Mouse (Mus musculus): ENCODE measurements around the gene Ccl24.

The Ccl24 gene

GRCm38 (mm10) chr5:135544865-135545797 lies 27.7 kb downstream of the Ccl24 start, which contains the start of gene Hip1:
Hip1 (minus strand) TSS chr5:135545120.
- DNase-seq (ENCODE audit: low spot score), result peak; percentile 92

- DNase-seq (ENCODE audit: low spot score), result no peak
These were observed 28.8 kb downstream of the Ccl24 start for GRCm38 (mm10) chr5:135544032-135544558.

- DNase-seq (ENCODE audit: low spot score), result no peak
These were observed 35.0 kb downstream of the Ccl24 start for GRCm38 (mm10) chr5:135537794-135538214.

GRCm38 (mm10) chr5:135537326-135537725 lies 35.5 kb downstream of the Ccl24 start:
- no peak for DNase-seq (ENCODE audit: low spot score)

GRCm38 (mm10) chr5:135535867-135536266 lies 37.0 kb downstream of the Ccl24 start:
- DNase-seq (ENCODE audit: low spot score), result no peak

GRCm38 (mm10) chr5:135533431-135533830 lies 39.4 kb downstream of the Ccl24 start:
- DNase-seq (ENCODE audit: low spot score), result peak; percentile 27

- DNase-seq (ENCODE audit: low spot score), result no peak
These were observed 41.5 kb downstream of the Ccl24 start for GRCm38 (mm10) chr5:135531306-135531845.

- DNase-seq (ENCODE audit: low spot score), result no peak
These were observed 42.9 kb downstream of the Ccl24 start for GRCm38 (mm10) chr5:135529964-135530363.

GRCm38 (mm10) chr5:135529310-135529709 lies 43.5 kb downstream of the Ccl24 start:
- no peak for DNase-seq (ENCODE audit: low spot score)

GRCm38 (mm10) chr5:135527986-135528385 lies 44.9 kb downstream of the Ccl24 start:
- DNase-seq (ENCODE audit: low spot score), result no peak

GRCm38 (mm10) chr5:135524660-135525560 lies 47.9 kb downstream of the Ccl24 start:
- no peak for DNase-seq (ENCODE audit: low spot score)

GRCm38 (mm10) chr5:135524087-135524486 lies 48.8 kb downstream of the Ccl24 start:
- no peak for DNase-seq (ENCODE audit: low spot score)

- DNase-seq (ENCODE audit: low spot score), result no peak
These were observed 50.6 kb downstream of the Ccl24 start for GRCm38 (mm10) chr5:135522111-135522722.

All from urinary bladder, postnatal 25 days (tissue).